Mouse (Mus musculus) liver, embryonic 16.5 days (tissue): ENCODE measurements at regions not wholly inside any gene's neighbourhood (a gene's known extent, or its start where the extent isn't known, plus 50 kb on each side); places are given as distances from the start of the nearest gene placed in this dataset.

Experiments used
- ATAC-seq: fragments of 200-750 bp; cut with Nextera tagmentation; 2 replicates; pipeline ENCODE4 v1.8.0; 2017; ENCODE audit warnings: low read depth, mild to moderate bottlenecking, moderate number of reproducible peaks, moderate library complexity
- H3K27ac ChIP-seq: fragments of 300-500 bp; sonication (generic); 2 replicates; pipeline ENCODE4 v1.5.1; 2014; ENCODE audit warnings: mild to moderate bottlenecking, low read length
- H3K27me3 ChIP-seq: fragments of 300-500 bp; sonication (generic); 2 replicates; pipeline ENCODE4 v1.6.1; 2014; ENCODE audit warnings: low read depth, low read length, mixed read lengths; ENCODE audit not compliant: control insufficient read depth, insufficient read depth
- H3K36me3 ChIP-seq: fragments of 300-500 bp; sonication (generic); 2 replicates; pipeline ENCODE4 v1.6.1; 2014; ENCODE audit warnings: mild to moderate bottlenecking; ENCODE audit not compliant: control insufficient read depth, insufficient read depth
- H3K4me1 ChIP-seq: fragments of 300-500 bp; sonication (generic); 2 replicates; pipeline ENCODE4 v1.6.1; 2014; ENCODE audit warnings: low read depth, low read length, mixed read lengths; ENCODE audit not compliant: control insufficient read depth
- H3K4me2 ChIP-seq: fragments of 300-500 bp; sonication (generic); 2 replicates; pipeline ENCODE4 v1.6.1; 2014; ENCODE audit warnings: low read depth, low read length, mixed read lengths
- H3K4me3 ChIP-seq: fragments of 300-500 bp; sonication (generic); 2 replicates; pipeline ENCODE4 v1.5.1; 2014; ENCODE audit warnings: low read depth, mild to moderate bottlenecking, low read length
- H3K9ac ChIP-seq: fragments of 300-500 bp; sonication (generic); 2 replicates; pipeline ENCODE4 v1.6.1; 2014; ENCODE audit warnings: low read depth, low read length
- H3K9me3 ChIP-seq: fragments of 300-500 bp; sonication (generic); replicated peaks from 2 replicates; pipeline ENCODE4 v1.6.1; 2016; ENCODE audit warnings: low read length; ENCODE audit not compliant: control insufficient read depth
- WGBS: fragments of 180-500 bp; shearing (Covaris S2); extraction: QIAGEN DNeasy Blood & Tissue Kit; methylation state at CpG from one replicate; pipeline ENCODE4 v1.1.7; 2014; ENCODE audit not compliant: insufficient replicate concordance; 5-methylcytosine and 5-hydroxymethylcytosine counted together
- microRNA counts: library from miRNA; unstranded; fragments of <30 nt; microRNA quantifications from one replicate; lab custom pipeline; 2016
- microRNA-seq: library from miRNA; unstranded; fragments of <30 nt; microRNA quantifications from one replicate; pipeline ENCODE4, GENCODE M21; 2016

GRCm38 (mm10) chr9:89813616-89814318, 75.5 kb upstream of the Ankrd34c start:
- Histone ChIP-seq H3K4me1 (no peaks in the 10 kb centered on the region), H3K4me2 (no peak overlapping the region), H3K9ac (no peak overlapping the region), H3K4me3 (no peak overlapping the region), H3K27me3 (no peaks in the 10 kb centered on the region), H3K27ac (no peak overlapping the region), H3K36me3 (no peaks in the 10 kb centered on the region), H3K9me3 (no peaks in the 10 kb centered on the region)
- ATAC-seq = no peak
- 53% methylated on average over 8 of the region's 8 CpGs for WGBS

DNA sequence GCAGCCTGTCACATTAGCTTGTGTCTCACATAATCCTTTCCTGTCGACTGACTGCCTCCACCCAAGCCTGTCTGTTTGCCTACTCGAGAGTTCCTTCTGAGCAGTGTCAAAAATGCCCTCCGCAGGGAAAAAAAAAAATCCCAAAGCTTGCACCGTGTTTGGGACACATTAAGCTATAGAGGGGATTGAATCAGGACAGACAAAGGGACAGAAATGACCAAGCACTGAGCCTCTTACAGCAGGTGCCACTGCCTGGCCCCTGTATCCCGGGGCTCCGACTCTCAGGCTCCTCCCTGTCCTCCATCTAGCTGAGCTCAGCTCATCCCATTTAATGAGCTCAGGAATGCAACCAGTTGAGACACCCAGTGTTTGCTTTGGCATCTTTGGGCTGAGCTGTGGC, 69.1 kb upstream of the Ankrd34c start:
- no peaks in the 10 kb centered on the region for H3K27me3 ChIP-seq
- no peaks in the 10 kb centered on the region for H3K4me1 ChIP-seq
- WGBS = 34% methylated on average over 6 of the region's 6 CpGs
- H3K9ac ChIP-seq = no peak overlapping the region
- no peak for ATAC-seq
- no peak overlapping the region for H3K4me2 ChIP-seq
- H3K27ac ChIP-seq = no peak overlapping the region
- no peak overlapping the region for H3K4me3 ChIP-seq
- H3K9me3 ChIP-seq = no peaks in the 10 kb centered on the region
- no peaks in the 10 kb centered on the region for H3K36me3 ChIP-seq

DNA sequence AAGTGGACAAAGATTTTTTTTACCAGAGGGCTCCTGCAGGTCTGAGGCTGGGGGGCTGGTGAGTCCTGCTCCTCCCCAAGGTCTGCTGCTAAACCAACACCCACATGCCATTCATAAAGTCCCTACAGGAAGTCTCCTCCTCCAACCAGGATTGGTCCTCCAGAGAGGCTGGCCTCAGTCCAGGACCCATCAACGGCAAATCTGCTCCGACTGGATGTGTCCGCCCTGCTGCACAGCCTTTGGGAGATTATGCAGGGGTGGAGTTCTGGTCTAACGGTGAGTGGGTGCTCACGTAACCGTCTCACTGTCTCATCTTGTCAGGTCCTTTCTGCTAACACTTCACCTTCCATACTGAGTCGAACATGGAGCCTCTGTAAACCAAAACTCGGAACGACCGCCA, 64.4 kb upstream of the Ankrd34c start:
- no peaks in the 10 kb centered on the region for H3K4me1 ChIP-seq
- no peak overlapping the region for H3K4me3 ChIP-seq
- no peak overlapping the region for H3K9ac ChIP-seq
- no peak overlapping the region for H3K27ac ChIP-seq
- no peaks in the 10 kb centered on the region for H3K36me3 ChIP-seq
- no peak overlapping the region for H3K4me2 ChIP-seq
- WGBS = 73% methylated on average over 10 of the region's 10 CpGs
- no peaks in the 10 kb centered on the region for H3K27me3 ChIP-seq
- no peaks in the 10 kb centered on the region for H3K9me3 ChIP-seq
- ATAC-seq = no peak

- Histone ChIP-seq H3K36me3 (no peaks in the 10 kb centered on the region), H3K9ac (no peak overlapping the region), H3K9me3 (no peaks in the 10 kb centered on the region), H3K4me1 (no peaks in the 10 kb centered on the region), H3K4me3 (no peak overlapping the region), H3K27me3 (no peaks in the 10 kb centered on the region), H3K4me2 (no peak overlapping the region), H3K27ac (no peak overlapping the region)
- no peak for ATAC-seq
- WGBS = 3% methylated on average over 6 of the region's 6 CpGs
Measured at GRCm38 (mm10) chr9:89793018-89793417, 54.7 kb upstream of the Ankrd34c start.

DNA sequence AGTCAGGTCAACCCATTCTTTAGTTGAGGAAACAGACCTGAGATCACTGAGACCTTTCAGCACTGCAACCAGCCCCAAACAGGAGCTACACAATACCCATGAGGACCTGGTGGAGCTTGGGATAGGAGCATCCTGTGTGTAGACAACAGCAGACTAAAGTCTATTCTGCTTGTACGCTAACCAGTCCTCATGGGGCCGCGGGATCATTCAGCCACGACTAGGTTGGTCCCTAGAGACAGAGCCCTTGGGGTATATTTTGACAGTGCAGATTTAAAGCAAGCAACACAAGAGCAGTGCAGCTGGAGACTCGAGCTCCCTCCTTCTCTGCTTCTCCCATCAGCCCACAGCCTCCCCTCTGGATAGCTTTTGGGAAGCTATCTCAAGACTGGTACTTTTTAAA, 51.7 kb upstream of the Ankrd34c start:
- no peaks in the 10 kb centered on the region for H3K4me1 ChIP-seq
- H3K4me2 ChIP-seq = no peak overlapping the region
- no peaks in the 10 kb centered on the region for H3K9me3 ChIP-seq
- ATAC-seq = no peak
- no peaks in the 10 kb centered on the region for H3K36me3 ChIP-seq
- no peak overlapping the region for H3K4me3 ChIP-seq
- WGBS = 62% methylated on average over 5 of the region's 5 CpGs
- no peak overlapping the region for H3K27ac ChIP-seq
- H3K9ac ChIP-seq = no peak overlapping the region
- H3K27me3 ChIP-seq = no peaks in the 10 kb centered on the region

DNA sequence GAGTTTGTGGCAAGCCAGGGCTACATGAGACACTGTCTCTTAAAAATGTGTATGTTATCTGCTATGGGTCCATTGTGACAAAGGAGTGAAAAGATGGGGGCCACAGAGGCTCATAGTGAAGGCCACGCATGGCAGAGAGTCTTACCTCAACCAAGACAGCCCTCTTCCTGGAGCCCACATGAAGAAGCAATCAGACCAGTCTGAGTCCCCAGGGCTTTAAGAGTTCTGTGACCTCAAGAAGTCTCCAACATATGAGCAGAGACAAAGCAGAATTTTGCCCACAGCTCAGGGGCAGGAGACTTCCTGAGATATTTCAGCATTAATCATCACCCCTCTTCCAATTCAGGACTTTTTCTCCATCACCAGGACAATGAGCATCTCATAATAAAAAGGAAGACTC, 50.4 kb upstream of the Ankrd34c start:
- no peaks in the 10 kb centered on the region for H3K9me3 ChIP-seq
- no peak overlapping the region for H3K9ac ChIP-seq
- H3K36me3 ChIP-seq = no peaks in the 10 kb centered on the region
- no peaks in the 10 kb centered on the region for H3K4me1 ChIP-seq
- H3K27me3 ChIP-seq = no peaks in the 10 kb centered on the region
- H3K4me2 ChIP-seq = no peak overlapping the region
- H3K27ac ChIP-seq = no peak overlapping the region
- 33% methylated on average over 1 of the region's 1 CpGs for WGBS
- no peak for ATAC-seq
- no peak overlapping the region for H3K4me3 ChIP-seq

MicroRNA genes in the stretch of these regions (microRNA counts, 519-probe panel; counts per million panel counts)
- microRNA mmu-miR-184 (lab: Ali Mortazavi, UCI) = 2,038 counts per million, percentile 28 among the panel's probes with 10 or more counts

Small RNAs in the stretch of these regions (microRNA-seq; reads per million reads assigned to microRNA genes)
- gene Mir184 = 16.0 reads per million, percentile 33 among the genes with 10 or more reads in this experiment
